Mouse (Mus musculus) kidney, postnatal 0 days (tissue): Measurements from ENCODE around the gene Lonrf2. TPM values are rescaled to one million over a fixed set of nuclear protein-coding genes. Genes with fewer than 3 reads are reported as not detected.

Experiments
- ATAC-seq: fragments of 200-750 bp; cut with Nextera tagmentation; replicated peaks from 2 replicates; pipeline ENCODE4 v1.8.0; 2017; ENCODE audit warnings: low read depth, moderate number of reproducible peaks, moderate TSS enrichment, moderate library complexity; ENCODE audit not compliant: low FRiP score
- DNase-seq: peaks from one replicate; pipeline ENCODE4 v3.0.0-alpha.2; 2016; ENCODE audit warnings: low spot score
- H3K27ac ChIP-seq: fragments of 300-500 bp; sonication (generic); 2 replicates; pipeline ENCODE4 v1.5.1; 2014; ENCODE audit warnings: mild to moderate bottlenecking
- H3K27me3 ChIP-seq: fragments of 300-500 bp; sonication (generic); 2 replicates; pipeline ENCODE4 v1.6.1; 2014; ENCODE audit warnings: low read length, mixed read lengths; ENCODE audit not compliant: insufficient read depth
- H3K36me3 ChIP-seq: fragments of 300-500 bp; sonication (generic); 2 replicates; pipeline ENCODE4 v1.6.1; 2014; ENCODE audit warnings: low read length, mixed read lengths; ENCODE audit not compliant: insufficient read depth
- H3K4me1 ChIP-seq: fragments of 300-500 bp; sonication (generic); replicated peaks from 2 replicates; pipeline ENCODE4 v1.6.1; 2014; ENCODE audit warnings: antibody characterized with exemption, low read length, mixed read lengths; ENCODE audit not compliant: insufficient read depth
- H3K4me2 ChIP-seq: fragments of 300-500 bp; sonication (generic); 2 replicates; pipeline ENCODE4 v1.6.1; 2014; ENCODE audit warnings: mild to moderate bottlenecking, low read length, moderate library complexity, mixed read lengths
- H3K4me3 ChIP-seq: fragments of 300-500 bp; sonication (generic); replicated peaks from 2 replicates; pipeline ENCODE4 v1.5.1; 2014; ENCODE audit warnings: low read depth, low read length
- H3K9ac ChIP-seq: fragments of 300-500 bp; sonication (generic); 2 replicates; pipeline ENCODE4 v1.6.1; 2014; ENCODE audit warnings: low read depth, low read length
- H3K9me3 ChIP-seq: fragments of 300-500 bp; sonication (generic); replicated peaks from 2 replicates; pipeline ENCODE4 v1.6.1; 2016; ENCODE audit warnings: low read length, inconsistent platforms, mixed read lengths
- CTCF ChIP-seq: IDR thresholded peaks from 2 replicates; pipeline ENCODE4 v1.5.1; 2016; ENCODE audit warnings: antibody characterized with exemption, low read depth, mild to moderate bottlenecking, moderate library complexity
- WGBS: fragments of 180-500 bp; shearing (Covaris S2); extraction: QIAGEN DNeasy Blood & Tissue Kit; methylation state at CpG from one replicate; pipeline ENCODE4 v1.1.7; 2014; 5-methylcytosine and 5-hydroxymethylcytosine counted together
- polyA plus RNA-seq: library from polyadenylated mRNA; unstranded; fragments of >200 nt; fragmentation: Nextera tagmentation; extraction: Ambion mirVana; gene quantifications from 2 replicates; pipeline ENCODE4 v1.2.1, GENCODE M21; 2015

Lonrf2 gene
- polyA plus RNA-seq, 1 experiment from 2014 or later, result 0.82 TPM

DNA sequence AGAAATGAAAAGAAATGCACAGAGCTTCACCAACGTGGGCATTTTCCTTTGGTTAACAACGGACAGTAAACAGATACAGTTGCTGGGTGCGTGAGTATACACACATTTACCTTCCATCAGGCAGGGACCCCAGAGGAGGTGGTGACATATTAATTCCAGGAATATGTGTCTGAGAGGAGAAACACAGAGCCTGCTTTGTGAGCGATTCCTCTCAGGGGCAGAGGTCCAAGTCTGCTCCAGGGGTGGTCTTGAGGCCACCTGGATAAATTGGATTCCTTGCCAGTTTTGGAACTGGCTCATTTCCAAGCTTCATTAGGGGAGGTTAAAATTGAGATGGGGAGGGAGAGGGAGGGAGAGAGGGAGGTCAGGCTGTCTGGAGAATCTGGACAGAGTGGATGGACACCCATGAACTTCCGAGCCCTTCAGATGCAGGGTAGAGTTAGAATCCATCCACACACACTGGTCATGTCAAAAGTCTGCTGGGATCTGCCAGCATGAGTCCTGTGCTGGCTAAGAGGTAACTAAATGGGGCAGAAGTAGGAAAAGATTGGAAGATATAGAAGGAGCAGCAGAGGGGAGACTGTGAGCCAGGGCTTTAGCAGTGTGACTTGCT is 78.6 kb downstream of the Lonrf2 start:
- H3K4me2 ChIP-seq, result no peak overlapping the region
- H3K27me3 ChIP-seq, result no peaks in the 10 kb centered on the region
- H3K4me3 ChIP-seq, result no peak overlapping the region
- no peak for DNase-seq
- H3K9ac ChIP-seq, result no peak overlapping the region
- 0 out of 2 replicates have a peak, but pooled peaks have one; percentile 44 for ATAC-seq
- no peaks in the 10 kb centered on the region for H3K36me3 ChIP-seq
- TF ChIP-seq CTCF, result no peak
- H3K9me3 ChIP-seq, result no peaks in the 10 kb centered on the region
- 40% methylated on average over 5 of the region's 5 CpGs for WGBS
- H3K4me1 ChIP-seq, result peaks cover 2% of the 10 kb centered on the region; the same call in 1 of the 2 replicates
- no peak overlapping the region for H3K27ac ChIP-seq

DNA sequence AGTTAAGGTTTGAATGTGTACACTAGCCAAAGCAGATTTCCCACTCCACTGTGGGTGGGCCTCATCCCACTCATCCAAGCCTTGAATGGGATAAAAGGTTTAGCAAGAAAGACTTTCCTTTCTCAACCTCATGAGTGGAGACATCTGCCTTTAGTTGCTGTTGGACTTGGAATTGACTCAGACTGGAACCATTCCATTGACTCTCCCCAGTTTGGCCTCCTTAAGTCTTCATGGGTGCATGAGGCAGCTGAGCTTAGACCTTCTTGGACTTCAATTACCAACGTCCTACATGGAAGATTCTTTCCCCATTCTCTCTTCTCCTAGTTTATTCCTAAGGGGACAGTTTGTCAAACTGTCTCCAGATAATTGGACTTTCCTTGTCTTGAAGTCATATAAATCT is 92.6 kb downstream of the Lonrf2 start:
- ATAC-seq (no peak), DNase-seq (peak; percentile 78)
- Histone ChIP-seq H3K27me3 (no peaks in the 10 kb centered on the region), H3K9ac (no peak overlapping the region), H3K4me2 (no peak overlapping the region), H3K4me3 (no peak overlapping the region), H3K27ac (peak overlapping the region; percentile 19; the same call in 1 of the 2 replicates), H3K36me3 (no peaks in the 10 kb centered on the region), H3K9me3 (no peaks in the 10 kb centered on the region), H3K4me1 (no peaks in the 10 kb centered on the region)
- TF ChIP-seq CTCF, result no peak
- 32% methylated on average over 1 of the region's 1 CpGs for WGBS

Other genes with a start within 250 kb of the Lonrf2 start
- 6.9 and 7.9 TPM in 2 replicates for gene Aff3, start 171.8 kb downstream of the Lonrf2 start, polyA plus RNA-seq
- gene Chst10, start 61.5 kb upstream of the Lonrf2 start, polyA plus RNA-seq, result 3.3 and 3.9 TPM in 2 replicates
- not detected in 2 replicates for gene Nms, start 102.4 kb upstream of the Lonrf2 start, polyA plus RNA-seq
- gene Pdcl3, start 148.9 kb upstream of the Lonrf2 start, polyA plus RNA-seq, result 189 and 198 TPM in 2 replicates